Mouse (Mus musculus) lung, postnatal 25 days (tissue): Measurements from ENCODE around the gene Dkkl1.

Experiments
- DNase-seq: peaks from one replicate; pipeline ENCODE4 v3.0.0; 2022; ENCODE audit warnings: low spot score

The Dkkl1 gene

GRCm38 (mm10) chr7:45229459-45230203 lies 17.7 kb upstream of the Dkkl1 start:
- DNase-seq: no peak

GRCm38 (mm10) chr7:45229046-45229445 lies 17.1 kb upstream of the Dkkl1 start:
- no peak for DNase-seq

- no peak for DNase-seq
Observed at GRCm38 (mm10) chr7:45228548-45228947, 16.6 kb upstream of the Dkkl1 start.

GRCm38 (mm10) chr7:45226421-45226820 lies 14.5 kb upstream of the Dkkl1 start:
- no peak for DNase-seq

- DNase-seq: no peak
Observed at GRCm38 (mm10) chr7:45224826-45225225, 12.9 kb upstream of the Dkkl1 start.

- no peak for DNase-seq
Observed at GRCm38 (mm10) chr7:45221680-45222079, 9.7 kb upstream of the Dkkl1 start.

- DNase-seq: peak; percentile 59
Observed at GRCm38 (mm10) chr7:45216442-45217183, 4.7 kb upstream of the Dkkl1 start.

- peak; percentile 29 for DNase-seq
Observed at GRCm38 (mm10) chr7:45215673-45216441, 3.9 kb upstream of the Dkkl1 start, which contains the start of gene Tead2. Gene Tead2, plus strand, starts transcription at chr7:45215753.

GRCm38 (mm10) chr7:45213708-45214107 lies 1.8 kb upstream of the Dkkl1 start:
- no peak for DNase-seq

- no peak for DNase-seq
Observed at GRCm38 (mm10) chr7:45212356-45212755, 409 bp upstream of the Dkkl1 start.

- no peak for DNase-seq
Observed at GRCm38 (mm10) chr7:45211070-45211469, 877 bp downstream of the Dkkl1 start.

GRCm38 (mm10) chr7:45208260-45208659 lies 3.7 kb downstream of the Dkkl1 start:
- no peak for DNase-seq

GRCm38 (mm10) chr7:45204380-45205143 lies 7.4 kb downstream of the Dkkl1 start, which contains the start of gene Ccdc155:
Gene Ccdc155, minus strand, starts transcription at chr7:45204892.
- DNase-seq: peak; percentile 94

GRCm38 (mm10) chr7:45202654-45203053 lies 9.3 kb downstream of the Dkkl1 start:
- no peak for DNase-seq

- DNase-seq: no peak
Observed at GRCm38 (mm10) chr7:45198961-45199360, 13.0 kb downstream of the Dkkl1 start.

GRCm38 (mm10) chr7:45198435-45198834 lies 13.5 kb downstream of the Dkkl1 start:
- peak; percentile 78 for DNase-seq

- no peak for DNase-seq
Observed at GRCm38 (mm10) chr7:45196994-45197393, 15.0 kb downstream of the Dkkl1 start.

GRCm38 (mm10) chr7:45196176-45196535 lies 15.8 kb downstream of the Dkkl1 start:
- no peak for DNase-seq

- no peak for DNase-seq
Observed at GRCm38 (mm10) chr7:45195341-45196175, 16.4 kb downstream of the Dkkl1 start.

GRCm38 (mm10) chr7:45193871-45194785 lies 17.8 kb downstream of the Dkkl1 start:
- DNase-seq: no peak
